Mouse (Mus musculus): ENCODE measurements around the gene Dmrtb1.

Gene Dmrtb1

DNA sequence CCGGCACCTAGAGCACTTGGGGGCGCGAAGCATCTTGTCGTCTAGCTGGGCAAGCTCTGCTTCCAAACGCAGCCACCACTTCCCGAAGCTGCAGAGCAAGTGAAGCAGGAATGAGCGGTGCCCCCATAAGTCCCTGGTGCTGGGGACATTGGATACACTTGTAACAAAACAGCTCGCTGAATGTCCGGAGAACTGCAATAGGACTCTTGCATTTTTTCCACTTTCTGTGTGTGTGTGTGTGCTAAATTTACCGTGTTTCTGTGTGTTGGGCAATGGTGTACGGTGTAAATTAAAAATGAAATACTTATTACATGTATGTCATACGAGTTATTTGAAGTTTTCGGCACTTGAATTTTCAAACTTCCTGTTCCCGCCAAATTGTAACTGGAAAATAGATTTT is at the start of gene Dmrtb1:
Gene Dmrtb1 (minus strand): TSS at position 101 of the 400 bp plus-strand sequence.
- DNase-seq (ENCODE audit: low spot score in 2 of 2): no peak

DNA sequence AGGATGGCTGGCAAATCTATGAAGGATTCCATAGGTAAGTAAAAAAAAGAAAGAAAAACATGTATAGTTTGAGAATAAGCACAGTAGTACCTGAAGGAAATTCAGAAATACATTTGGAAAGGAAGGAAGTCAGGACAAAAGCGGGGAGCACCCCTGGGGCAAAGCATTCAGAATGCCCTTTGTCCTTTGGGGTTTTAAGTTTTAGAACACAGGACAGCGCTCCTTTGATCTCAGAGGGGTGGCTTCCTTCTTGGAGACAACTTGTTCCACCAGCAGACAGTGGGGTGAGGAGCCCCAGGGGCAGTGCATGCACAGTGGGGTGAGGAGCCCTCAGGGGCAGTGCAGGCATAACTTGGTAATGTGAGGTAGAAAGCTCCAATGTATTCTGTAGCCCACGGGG is 49.6 kb upstream of the Dmrtb1 start:
- DNase-seq (ENCODE audit: low spot score in 2 of 2): no peak

DNA sequence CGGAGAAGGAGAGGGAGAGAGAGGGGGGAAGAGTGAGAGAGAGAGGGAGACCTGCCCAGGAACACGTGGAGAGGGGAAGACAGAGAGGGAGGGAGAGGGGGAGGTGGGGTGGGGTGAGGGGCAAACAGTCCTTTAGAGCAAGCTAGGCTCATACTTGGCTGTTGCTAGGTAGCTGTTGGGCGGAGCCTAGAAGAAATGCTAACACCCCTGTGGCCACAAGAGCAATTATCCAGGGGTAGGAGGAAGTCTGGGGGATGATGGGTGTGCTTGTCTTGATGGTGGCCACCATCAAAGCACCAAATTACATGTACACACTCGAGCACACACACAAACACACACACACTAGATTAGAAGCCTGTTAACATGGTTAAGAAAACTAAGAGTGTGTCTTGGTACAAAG is 48.6 kb upstream of the Dmrtb1 start:
- DNase-seq (ENCODE audit: low spot score in 2 of 2): no peak

DNA sequence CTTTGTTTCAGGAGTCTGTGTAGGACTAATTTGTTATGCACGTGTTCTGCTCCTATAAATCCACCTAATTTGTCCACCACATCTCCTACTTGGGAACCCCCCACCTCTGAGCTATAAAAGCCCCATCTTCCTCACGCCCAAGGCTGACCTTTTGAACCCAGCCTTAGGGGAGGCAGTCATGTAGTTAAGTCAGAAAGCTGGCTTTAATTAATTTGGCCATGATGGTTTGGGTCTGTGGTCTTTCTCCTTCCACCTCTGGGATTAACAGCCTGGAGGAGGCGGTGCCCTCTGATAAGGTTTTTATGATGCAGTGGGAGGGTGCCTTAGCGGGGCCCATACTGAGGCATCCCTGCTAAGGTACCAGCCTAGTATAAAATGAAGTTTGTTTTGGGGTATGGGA is 48.2 kb upstream of the Dmrtb1 start:
- no peak for DNase-seq (ENCODE audit: low spot score in 2 of 2)

DNA sequence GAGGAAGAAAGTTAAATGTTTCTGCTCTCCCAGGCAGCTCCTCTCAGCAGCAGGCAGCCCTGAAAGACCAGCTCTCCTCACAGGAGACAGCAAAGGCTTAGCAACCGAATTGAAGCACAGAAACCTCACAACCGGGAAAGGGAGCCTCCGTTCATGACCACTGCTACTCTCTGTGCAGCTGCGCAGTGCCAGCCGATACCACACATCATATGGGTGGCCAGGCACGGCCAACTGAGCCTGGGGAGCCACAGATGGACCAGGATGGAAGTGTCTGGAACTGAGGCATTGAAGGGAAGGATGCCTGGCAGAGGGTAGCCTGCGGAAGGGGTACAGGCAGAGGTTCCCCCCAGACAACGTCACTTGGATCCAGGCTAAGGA is 47.0 kb upstream of the Dmrtb1 start:
- no peak for DNase-seq (ENCODE audit: low spot score in 2 of 2)

DNA sequence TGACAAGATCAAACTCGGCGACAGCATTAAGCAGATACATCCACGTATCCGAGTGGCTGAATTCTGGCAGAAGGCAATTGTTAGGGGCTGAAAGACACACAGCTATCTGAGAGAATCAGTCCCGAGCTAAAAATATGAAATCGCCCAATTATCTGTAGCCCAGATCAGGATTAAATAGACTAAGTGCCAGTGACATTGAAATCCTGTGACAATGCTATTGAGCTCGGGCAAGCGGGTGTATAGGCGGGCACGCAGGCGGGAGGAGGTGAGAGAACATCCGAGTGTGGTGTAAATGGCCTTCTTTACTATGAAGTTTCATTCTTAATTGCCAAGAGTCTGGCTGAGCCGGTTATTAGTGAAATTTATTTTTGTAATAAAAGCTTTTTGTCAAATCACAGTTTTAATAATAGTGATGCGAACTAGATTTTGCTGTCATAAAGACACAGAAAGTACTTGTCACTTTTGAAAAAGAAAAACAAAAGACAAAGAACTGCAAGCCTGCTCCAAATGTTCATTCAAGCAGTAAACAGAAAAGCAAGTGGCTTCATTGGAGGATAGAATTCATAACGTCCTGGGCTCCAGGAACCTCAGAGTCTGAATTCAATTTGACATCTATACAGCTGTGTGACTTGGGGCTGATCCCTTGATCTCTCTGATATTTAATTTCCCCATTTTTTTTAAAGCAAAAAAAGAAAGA is 46.5 kb upstream of the Dmrtb1 start:
- no peak for DNase-seq (ENCODE audit: low spot score in 2 of 2)

DNA sequence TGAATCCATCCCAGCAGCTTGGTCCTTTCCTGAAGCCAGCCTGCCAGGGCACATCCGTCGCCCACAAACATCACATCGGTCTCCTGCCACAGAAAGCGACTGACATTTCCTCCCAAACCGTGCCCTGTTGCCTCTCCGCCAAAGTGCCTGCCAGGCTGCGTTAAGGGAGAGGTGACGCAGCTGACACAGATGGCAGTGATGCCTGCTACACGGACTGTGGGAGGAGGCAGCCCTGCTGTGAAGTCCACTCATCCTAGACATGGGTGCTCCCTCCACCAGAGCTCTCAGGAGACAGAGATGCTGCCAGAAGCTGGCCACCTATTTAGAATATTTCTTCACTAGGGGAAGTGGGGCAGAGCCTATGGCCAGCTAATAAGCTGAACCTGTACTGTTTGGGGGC is 41.4 kb upstream of the Dmrtb1 start:
- no peak for DNase-seq (ENCODE audit: low spot score in 2 of 2)

DNA sequence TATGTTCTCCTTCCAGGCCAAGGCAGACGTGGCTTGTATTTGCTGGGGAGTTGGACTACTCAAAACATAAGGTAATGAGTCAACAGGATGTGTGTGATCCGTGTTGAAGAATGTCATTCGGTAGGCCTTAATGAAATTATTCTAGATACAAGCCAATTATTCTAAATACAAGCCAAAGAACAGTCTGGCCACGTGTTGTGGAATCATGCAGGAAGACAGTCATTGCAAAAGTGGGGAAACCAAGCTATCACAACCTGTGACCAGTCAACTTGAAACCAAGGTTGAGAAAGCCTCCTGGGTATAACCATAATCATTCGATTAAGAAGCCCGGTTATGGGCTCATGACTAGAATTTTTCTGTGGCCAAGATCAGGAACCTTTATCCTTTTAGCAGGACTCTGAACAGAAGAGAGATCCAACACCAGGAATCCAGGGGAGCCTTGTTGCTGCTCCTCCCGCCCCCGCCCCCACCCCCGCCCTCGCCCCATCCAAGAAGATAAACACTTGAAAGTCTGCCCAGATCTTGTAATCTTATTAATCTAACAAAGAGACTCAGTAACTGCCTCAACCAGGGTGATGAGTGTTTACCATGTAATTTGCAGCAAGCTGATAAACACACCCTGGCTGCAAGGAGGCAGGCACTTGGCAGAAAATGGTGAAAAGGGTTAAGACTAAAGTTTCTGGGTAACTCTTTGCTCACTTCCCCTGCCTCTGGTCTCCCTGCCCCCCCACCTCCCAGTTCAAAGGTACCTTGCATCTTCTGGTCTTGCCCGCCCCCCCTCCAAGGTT is 36.2 kb upstream of the Dmrtb1 start:
- no peak for DNase-seq (ENCODE audit: low spot score in 2 of 2)

DNA sequence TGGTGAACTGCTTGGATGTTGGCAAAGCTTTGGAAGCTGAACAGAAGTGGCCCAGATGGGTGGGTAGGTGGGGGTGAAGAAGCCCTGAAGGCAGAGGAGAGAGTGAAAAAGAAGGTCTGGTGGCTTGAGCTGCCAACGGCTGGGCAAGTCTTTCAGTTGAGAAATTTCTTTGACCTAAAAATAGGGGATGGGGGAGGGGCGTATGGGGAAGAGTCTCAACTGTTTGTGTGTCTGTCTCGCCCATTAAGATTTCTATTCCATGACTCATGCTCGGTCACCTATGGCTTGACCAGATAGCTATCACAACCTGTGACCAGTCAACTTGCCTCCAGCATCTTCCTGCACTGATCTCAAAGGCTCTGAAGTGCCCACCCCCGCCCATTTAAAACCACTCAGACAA is 35.1 kb upstream of the Dmrtb1 start:
- no peak for DNase-seq (ENCODE audit: low spot score in 2 of 2)

DNA sequence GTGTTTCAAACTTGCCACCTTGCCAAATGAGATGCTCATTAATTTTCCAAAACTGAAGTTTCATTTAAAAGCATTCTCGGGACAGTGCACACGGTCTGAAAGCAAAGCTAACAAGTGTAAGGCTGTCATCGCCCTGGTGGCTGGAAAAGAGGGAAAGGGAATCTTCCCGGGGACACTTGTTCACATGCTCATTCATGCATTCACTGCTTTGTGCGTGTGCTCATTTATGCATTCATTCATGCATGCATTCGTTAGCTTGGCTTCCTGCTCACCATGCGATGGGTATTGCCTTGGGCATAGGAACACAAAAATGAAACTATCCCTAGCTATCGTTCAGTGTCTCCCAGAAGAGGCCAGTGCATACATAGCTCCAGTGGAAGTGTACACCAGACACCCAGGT is 34.7 kb upstream of the Dmrtb1 start:
- DNase-seq (ENCODE audit: low spot score in 2 of 2): no peak

DNA sequence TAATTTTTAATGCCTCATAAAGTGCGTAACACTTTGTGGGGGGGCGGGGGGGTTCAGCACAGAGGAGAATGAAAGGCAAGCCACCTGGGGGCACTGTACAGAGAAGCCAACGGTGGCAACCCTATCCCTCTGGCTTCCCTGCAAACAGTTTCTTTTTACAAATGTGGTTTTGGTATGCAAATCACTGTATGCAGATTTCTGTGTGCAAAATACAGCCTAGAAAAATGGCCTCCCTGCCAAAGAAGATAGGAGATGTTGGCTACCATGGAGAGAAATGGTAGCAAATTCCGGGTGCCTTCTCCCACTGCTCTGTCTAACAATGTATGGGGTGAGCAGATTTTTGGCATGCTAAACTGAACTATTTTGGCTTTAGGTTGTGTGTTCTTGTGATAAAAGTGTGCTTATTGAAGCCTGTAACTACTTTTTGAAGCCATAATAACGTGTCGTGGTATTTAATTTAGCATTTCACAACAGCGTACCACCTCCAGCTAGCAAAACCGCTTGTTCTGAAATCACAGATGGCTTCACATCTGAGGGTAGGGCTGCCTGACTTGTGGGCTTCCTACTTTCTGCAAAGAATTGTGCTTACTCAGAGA is 33.8 kb upstream of the Dmrtb1 start:
- DNase-seq (ENCODE audit: low spot score in 2 of 2): no peak

DNA sequence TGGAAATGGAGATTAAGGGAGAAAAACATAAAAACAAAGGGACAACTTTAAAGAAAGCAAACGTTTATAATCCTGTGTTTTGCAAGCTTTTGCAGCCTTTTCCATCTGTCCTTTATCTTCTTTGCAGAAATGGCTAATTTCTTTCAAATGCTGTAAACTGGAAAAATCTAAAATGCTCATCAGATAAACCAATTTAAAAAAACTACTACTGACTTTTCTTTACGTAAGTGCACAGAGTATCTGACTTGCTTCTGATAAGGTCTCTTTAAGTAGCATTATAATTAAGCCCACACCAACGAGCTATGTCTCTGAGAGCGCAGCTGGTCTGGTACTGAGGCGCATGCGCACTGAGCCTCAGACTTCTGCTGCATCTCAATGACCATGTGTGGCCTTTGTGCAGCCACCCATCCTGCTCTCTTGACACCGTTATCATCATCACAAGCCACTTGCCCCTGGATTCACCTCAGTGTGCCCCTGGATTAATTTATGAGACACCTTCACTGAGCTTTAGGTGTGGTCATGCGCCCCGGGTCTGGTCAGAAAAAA is 32.8 kb upstream of the Dmrtb1 start:
- no peak for DNase-seq (ENCODE audit: low spot score in 2 of 2)

DNA sequence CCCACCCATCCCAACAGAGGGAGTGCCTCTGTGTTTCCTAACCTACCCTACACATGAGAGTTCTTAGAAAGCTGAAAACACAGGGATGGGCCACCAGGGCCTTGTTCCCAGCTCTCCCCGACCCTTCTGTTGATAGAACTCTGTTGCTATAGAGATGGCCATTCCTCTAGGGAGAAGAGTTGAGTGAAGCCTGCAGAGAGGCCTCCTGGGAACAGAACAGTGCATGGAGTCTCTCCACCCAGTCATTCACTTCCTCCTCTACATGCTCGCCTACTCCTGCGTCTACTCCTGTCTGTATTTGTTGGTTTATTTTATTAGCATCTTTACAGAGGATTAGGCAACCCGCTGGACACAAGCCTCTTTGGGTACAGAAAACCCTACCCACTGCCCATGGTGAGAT is 22.9 kb upstream of the Dmrtb1 start:
- DNase-seq (ENCODE audit: low spot score in 2 of 2): no peak

DNA sequence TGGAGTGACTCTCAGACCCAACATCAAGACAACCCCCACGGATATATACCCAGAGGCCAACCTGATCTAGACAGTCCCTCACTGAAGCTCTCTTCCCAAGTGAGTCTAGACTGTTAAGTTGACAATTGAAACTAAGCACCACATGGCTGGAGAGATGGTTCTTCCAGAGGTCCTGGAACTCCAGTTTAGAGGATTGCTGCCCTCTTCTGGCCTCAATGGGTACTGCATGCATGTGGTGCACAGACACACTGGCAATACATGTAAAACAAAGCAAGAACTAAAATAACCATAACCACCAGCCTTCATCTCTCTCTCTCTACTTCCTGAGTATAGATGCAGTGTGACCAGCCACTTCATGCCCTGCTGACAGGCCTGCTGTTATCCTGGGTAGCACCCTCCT is 20.2 kb upstream of the Dmrtb1 start:
- no peak for DNase-seq (ENCODE audit: low spot score in 2 of 2)

DNA sequence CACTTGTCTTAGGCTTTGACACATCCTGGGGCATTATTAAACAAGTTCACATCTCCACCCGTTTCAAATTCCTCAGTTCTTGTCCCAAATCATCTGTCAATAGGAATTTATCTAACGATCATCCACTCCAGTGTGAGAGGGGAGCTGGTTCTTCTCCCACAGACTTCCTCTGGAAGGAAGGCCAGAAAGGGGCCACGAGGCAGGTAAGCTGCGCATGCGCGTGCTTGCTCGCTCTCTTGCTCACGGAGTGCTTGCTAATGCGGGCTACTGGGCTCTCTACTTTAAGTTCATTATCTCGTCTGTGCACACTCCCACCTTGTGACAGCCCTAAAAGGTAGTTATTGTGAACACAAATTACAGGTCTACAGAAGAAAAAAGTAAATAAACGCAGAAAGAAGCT is 17.6 kb upstream of the Dmrtb1 start:
- DNase-seq (ENCODE audit: low spot score in 2 of 2): no peak

DNA sequence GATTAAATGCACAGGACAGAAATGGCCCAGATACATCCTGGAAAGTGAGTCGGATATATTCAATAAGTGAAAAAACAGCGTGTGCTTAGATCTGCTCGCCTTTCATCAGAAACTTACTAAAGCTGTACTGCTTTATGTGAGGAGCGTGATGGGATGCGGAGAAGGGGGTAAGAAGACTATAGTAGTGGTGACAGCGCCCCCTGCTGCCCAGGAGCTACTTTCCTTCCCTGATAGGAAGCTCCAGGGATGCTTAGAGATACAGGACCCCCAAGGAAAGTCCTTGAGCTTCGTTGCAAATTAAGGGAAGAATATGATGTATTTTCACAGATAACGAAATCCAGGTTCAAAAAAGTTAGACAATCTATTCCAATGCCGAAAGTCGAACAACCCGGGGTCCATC is 17.1 kb upstream of the Dmrtb1 start:
- peak in 1 of 2 experiments; percentile 67 for DNase-seq (ENCODE audit: low spot score in 2 of 2)

DNA sequence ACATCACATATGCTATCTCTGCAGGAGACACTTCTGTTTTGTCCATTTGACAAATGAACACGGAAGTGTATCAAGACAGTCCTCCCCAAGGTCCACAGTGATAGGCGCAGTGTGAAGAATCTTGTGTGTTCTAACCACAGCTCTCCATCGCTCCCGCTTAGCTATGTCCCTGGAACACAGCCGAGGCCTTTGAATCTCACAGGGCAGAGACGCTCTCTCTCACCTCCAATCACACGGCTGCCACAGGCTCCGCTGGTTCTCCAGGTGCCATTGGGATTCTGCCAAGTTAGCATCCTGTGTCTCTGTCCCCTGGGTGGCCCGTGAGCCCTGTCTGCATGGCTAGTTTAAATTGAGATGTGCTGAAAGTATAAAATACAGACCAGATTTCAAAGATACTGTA is 15.2 kb upstream of the Dmrtb1 start:
- no peak for DNase-seq (ENCODE audit: low spot score in 2 of 2)

DNA sequence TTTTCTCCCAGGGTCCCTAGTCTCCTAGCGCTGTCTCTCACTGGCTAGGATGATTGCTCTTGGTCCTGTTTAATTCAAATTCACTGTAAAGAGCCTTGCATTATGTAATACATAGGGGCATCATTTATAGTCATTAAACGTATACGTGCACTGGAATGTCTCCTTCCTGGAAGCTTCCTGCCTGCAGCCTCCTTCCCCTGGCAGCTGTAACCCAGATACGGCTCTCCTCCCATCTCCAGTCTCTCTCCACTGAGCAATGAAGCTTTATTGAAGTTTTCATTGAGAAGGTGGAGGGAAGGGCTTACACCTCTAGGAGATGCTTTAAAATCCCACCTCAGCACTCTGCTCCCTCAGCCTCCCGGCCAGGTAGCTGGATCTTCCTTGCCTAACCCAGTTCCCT is 9.8 kb upstream of the Dmrtb1 start:
- DNase-seq (ENCODE audit: low spot score in 2 of 2): no peak

DNA sequence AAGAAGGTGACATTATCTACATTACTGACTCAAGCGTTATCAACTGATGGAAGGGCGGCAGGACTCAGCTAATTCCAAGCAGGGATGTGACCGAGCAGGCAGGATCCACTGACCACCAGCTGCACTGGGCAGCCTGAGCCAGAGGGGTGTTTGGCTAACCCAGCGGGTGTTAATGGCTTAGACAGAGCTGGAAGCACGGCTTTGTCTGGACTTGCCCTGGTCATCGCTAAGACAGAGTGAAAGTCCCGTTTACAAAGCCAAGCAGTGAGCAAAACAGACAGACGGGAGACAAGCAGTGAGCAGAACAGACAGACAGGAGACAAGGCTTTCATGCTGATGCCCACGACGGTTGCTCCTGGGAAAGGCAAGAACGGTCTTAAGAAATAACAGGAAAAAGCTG is 4.2 kb upstream of the Dmrtb1 start:
- DNase-seq (ENCODE audit: low spot score in 2 of 2): no peak

DNA sequence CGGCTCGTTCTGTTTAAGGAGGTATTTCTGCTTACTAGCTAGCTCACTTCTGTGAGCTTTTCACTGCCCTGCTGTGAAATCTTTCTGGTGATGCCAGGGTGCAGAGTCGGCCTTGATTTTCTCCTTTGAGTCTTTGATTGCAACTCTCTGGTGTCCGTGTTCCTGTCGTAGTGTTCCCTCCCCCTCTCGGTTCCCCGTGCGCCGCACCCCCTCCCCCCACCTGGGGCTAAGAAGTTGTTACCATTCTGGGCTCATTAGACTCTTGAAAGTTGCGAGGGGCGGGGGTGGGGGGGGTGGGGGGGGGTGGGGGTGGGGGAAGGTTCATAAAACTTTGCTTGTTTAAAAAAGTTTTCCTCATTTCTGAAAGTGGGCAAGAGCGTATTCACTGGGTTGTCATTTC is 3.1 kb upstream of the Dmrtb1 start:
- DNase-seq (ENCODE audit: low spot score in 2 of 2): no peak

DNA sequence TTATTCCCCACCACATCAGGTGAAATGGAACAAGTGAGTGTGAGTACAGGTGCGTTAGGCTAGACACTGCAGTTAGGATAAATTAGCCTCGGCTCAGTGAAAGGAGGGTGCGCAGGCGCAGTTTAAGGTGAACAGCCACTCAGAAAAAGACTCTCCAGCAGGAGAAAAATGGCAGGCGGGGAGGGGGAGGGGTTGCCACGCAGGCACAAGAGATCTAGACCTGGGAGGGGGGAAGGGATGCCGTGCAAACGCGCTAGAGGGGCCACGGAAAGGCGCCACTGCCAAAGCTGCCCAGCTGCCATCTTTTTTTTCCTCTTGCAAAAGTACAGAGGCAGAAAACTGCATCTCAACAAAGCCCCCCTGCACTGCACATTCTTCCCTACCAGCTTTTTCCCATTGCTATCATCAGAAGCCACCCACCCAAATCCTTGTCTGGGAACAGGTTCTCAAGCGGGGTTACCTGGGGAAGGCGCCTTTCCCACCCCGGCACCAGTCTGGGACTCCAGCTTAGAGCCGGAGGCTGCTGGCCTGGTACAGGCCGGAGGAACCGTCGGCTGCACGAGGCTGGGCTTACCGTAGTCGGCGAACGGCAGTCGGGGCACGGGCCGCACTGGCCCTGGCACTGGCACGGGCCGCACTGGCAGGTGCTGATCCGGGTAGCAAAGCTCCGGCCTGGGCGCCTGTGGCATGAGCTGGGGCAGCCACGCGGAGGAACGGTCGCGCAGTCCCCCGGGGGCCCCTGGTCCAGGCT is 849 bp downstream of the Dmrtb1 start:
- DNase-seq (ENCODE audit: low spot score in 2 of 2): no peak

Data from urinary bladder, postnatal 4 days (tissue).